Mouse (Mus musculus) intestine, embryonic 15.5 days (tissue): Measurements from ENCODE around the gene Tgfbr2. TPM values are rescaled to one million over a fixed set of nuclear protein-coding genes. Genes with fewer than 3 reads are reported as not detected.

ENCODE experiments used
- ATAC-seq: fragments of 200-750 bp; cut with Nextera tagmentation; 2 replicates; pipeline ENCODE4 v1.8.0; 2017; ENCODE audit warnings: moderate TSS enrichment, moderate library complexity
- H3K27ac ChIP-seq: fragments of 300-500 bp; sonication (generic); 2 replicates; pipeline ENCODE4 v1.5.1; 2015; ENCODE audit warnings: mild to moderate bottlenecking, inconsistent platforms
- H3K27me3 ChIP-seq: fragments of 300-500 bp; sonication (generic); replicated peaks from 2 replicates; pipeline ENCODE4 v1.6.1; 2015; ENCODE audit warnings: inconsistent platforms
- H3K36me3 ChIP-seq: fragments of 300-500 bp; sonication (generic); 2 replicates; pipeline ENCODE4 v1.6.1; 2015; ENCODE audit warnings: inconsistent platforms
- H3K4me1 ChIP-seq: fragments of 300-500 bp; sonication (generic); replicated peaks from 2 replicates; pipeline ENCODE4 v1.6.1; 2015; ENCODE audit warnings: inconsistent platforms
- H3K4me2 ChIP-seq: fragments of 300-500 bp; sonication (generic); replicated peaks from 2 replicates; pipeline ENCODE4 v1.6.1; 2015; ENCODE audit warnings: mild to moderate bottlenecking, inconsistent platforms
- H3K4me3 ChIP-seq: fragments of 300-500 bp; sonication (generic); replicated peaks from 2 replicates; pipeline ENCODE4 v1.5.1; 2015; ENCODE audit warnings: inconsistent platforms
- H3K9ac ChIP-seq: fragments of 300-500 bp; sonication (generic); 2 replicates; pipeline ENCODE4 v1.6.1; 2015; ENCODE audit warnings: inconsistent platforms
- H3K9me3 ChIP-seq: fragments of 300-500 bp; sonication (generic); 2 replicates; pipeline ENCODE4 v1.6.1; 2016; ENCODE audit warnings: inconsistent platforms
- WGBS: fragments of 180-500 bp; shearing (Covaris S2); methylation state at CpG from one replicate; pipeline ENCODE4 v1.1.7; 2015; 5-methylcytosine and 5-hydroxymethylcytosine counted together
- polyA plus RNA-seq: library from polyadenylated mRNA; unstranded; fragments of >200 nt; fragmentation: Nextera tagmentation; extraction: Ambion mirVana; gene quantifications from 2 replicates; pipeline ENCODE4 v1.2.1, GENCODE M21; 2015

Gene Tgfbr2
- 28.3 and 31.8 TPM in 2 replicates for polyA plus RNA-seq

GRCm38 (mm10) chr9:116174481-116175461, at the start of gene Tgfbr2:
TSS of gene Tgfbr2 (minus strand) at chr9:116175360.
- WGBS: under 1% methylated on average over 87 of the region's 90 CpGs
- peak; percentile 89 for ATAC-seq

GRCm38 (mm10) chr9:116223368-116223767, 48.2 kb upstream of the Tgfbr2 start:
- peak; percentile 83 for ATAC-seq
- peaks cover 7% of the 10 kb centered on the region for H3K4me1 ChIP-seq
- 52% methylated on average over 6 of the region's 6 CpGs for WGBS

More at GRCm38 (mm10) chr9:116174481-116175461, at the start of gene Tgfbr2:
- H3K27me3 ChIP-seq: no peaks in the 10 kb centered on the region
- peaks cover 22% of the 10 kb centered on the region for H3K4me1 ChIP-seq
- peak within 1 kb of the TSS; percentile 89 for H3K4me3 ChIP-seq
- peak within 1 kb of the TSS; percentile 97 for H3K9ac ChIP-seq
- H3K4me2 ChIP-seq: peak within 1 kb of the TSS; percentile 69
- H3K36me3 ChIP-seq: no peaks in the 10 kb centered on the region
- peak within 1 kb of the TSS; percentile 98 for H3K27ac ChIP-seq
- H3K9me3 ChIP-seq: no peaks in the 10 kb centered on the region

GRCm38 (mm10) chr9:116222643-116223042, 47.5 kb upstream of the Tgfbr2 start:
- peak; percentile 51; the same call in 1 of the 2 replicates for ATAC-seq
- Histone ChIP-seq H3K9ac (no peak overlapping the region), H3K4me2 (no peak overlapping the region), H3K36me3 (no peaks in the 10 kb centered on the region), H3K27ac (no peak overlapping the region), H3K4me3 (no peak overlapping the region), H3K4me1 (peaks cover 7% of the 10 kb centered on the region), H3K9me3 (no peaks in the 10 kb centered on the region), H3K27me3 (no peaks in the 10 kb centered on the region)
- WGBS: 76% methylated on average over 5 of the region's 5 CpGs

More at GRCm38 (mm10) chr9:116223368-116223767, 48.2 kb upstream of the Tgfbr2 start:
- no peaks in the 10 kb centered on the region for H3K27me3 ChIP-seq
- H3K27ac ChIP-seq: no peak overlapping the region
- no peak overlapping the region for H3K9ac ChIP-seq
- H3K9me3 ChIP-seq: no peaks in the 10 kb centered on the region
- no peak overlapping the region for H3K4me2 ChIP-seq
- no peak overlapping the region for H3K4me3 ChIP-seq
- no peaks in the 10 kb centered on the region for H3K36me3 ChIP-seq

DNA sequence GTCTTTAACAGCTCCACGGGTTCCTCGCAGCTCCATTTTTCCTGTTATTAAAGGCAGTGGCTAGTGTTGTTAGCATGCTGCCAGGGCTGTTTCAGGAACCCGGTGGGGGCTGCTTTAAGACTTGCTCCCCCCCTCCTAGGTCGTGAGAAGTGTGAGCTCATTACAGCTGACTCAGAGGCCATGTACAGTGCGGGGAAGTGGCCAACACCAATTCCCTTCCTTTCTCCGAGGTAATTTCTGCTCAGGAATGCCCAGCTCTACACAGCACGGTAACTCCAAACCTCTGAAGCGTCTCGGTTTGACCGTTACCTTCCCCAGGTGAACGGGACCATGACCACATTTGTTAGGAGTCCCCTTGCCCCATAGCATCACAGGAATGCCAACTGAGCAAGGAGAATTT, 46.8 kb upstream of the Tgfbr2 start:
- no peaks in the 10 kb centered on the region for H3K36me3 ChIP-seq
- 63% methylated on average over 11 of the region's 11 CpGs for WGBS
- peaks cover 7% of the 10 kb centered on the region for H3K4me1 ChIP-seq
- no peak overlapping the region for H3K4me2 ChIP-seq
- H3K27ac ChIP-seq: no peak overlapping the region
- ATAC-seq: no peak
- H3K27me3 ChIP-seq: no peaks in the 10 kb centered on the region
- no peaks in the 10 kb centered on the region for H3K9me3 ChIP-seq
- no peak overlapping the region for H3K9ac ChIP-seq
- H3K4me3 ChIP-seq: no peak overlapping the region

GRCm38 (mm10) chr9:116221565-116221964, 46.4 kb upstream of the Tgfbr2 start:
- no peaks in the 10 kb centered on the region for H3K27me3 ChIP-seq
- peaks cover 7% of the 10 kb centered on the region for H3K4me1 ChIP-seq
- H3K9me3 ChIP-seq: no peaks in the 10 kb centered on the region
- 83% methylated on average over 6 of the region's 6 CpGs for WGBS
- ATAC-seq: no peak
- H3K36me3 ChIP-seq: no peaks in the 10 kb centered on the region
- H3K4me2 ChIP-seq: no peak overlapping the region
- H3K27ac ChIP-seq: no peak overlapping the region
- H3K4me3 ChIP-seq: no peak overlapping the region
- no peak overlapping the region for H3K9ac ChIP-seq

GRCm38 (mm10) chr9:116220616-116221015, 45.5 kb upstream of the Tgfbr2 start:
- Histone ChIP-seq H3K9ac (no peak overlapping the region), H3K4me2 (no peak overlapping the region), H3K9me3 (no peaks in the 10 kb centered on the region), H3K27ac (no peak overlapping the region), H3K4me3 (no peak overlapping the region), H3K36me3 (no peaks in the 10 kb centered on the region), H3K4me1 (peaks cover 7% of the 10 kb centered on the region), H3K27me3 (no peaks in the 10 kb centered on the region)
- ATAC-seq: no peak
- 92% methylated on average over 6 of the region's 6 CpGs for WGBS

GRCm38 (mm10) chr9:116220159-116220515, 45.0 kb upstream of the Tgfbr2 start:
- H3K9me3 ChIP-seq: no peaks in the 10 kb centered on the region
- WGBS: 94% methylated on average over 4 of the region's 4 CpGs
- no peaks in the 10 kb centered on the region for H3K27me3 ChIP-seq
- no peak overlapping the region for H3K9ac ChIP-seq
- no peaks in the 10 kb centered on the region for H3K36me3 ChIP-seq
- no peak overlapping the region for H3K4me2 ChIP-seq
- H3K4me3 ChIP-seq: no peak overlapping the region
- H3K27ac ChIP-seq: no peak overlapping the region
- no peak for ATAC-seq
- H3K4me1 ChIP-seq: peaks cover 7% of the 10 kb centered on the region

DNA sequence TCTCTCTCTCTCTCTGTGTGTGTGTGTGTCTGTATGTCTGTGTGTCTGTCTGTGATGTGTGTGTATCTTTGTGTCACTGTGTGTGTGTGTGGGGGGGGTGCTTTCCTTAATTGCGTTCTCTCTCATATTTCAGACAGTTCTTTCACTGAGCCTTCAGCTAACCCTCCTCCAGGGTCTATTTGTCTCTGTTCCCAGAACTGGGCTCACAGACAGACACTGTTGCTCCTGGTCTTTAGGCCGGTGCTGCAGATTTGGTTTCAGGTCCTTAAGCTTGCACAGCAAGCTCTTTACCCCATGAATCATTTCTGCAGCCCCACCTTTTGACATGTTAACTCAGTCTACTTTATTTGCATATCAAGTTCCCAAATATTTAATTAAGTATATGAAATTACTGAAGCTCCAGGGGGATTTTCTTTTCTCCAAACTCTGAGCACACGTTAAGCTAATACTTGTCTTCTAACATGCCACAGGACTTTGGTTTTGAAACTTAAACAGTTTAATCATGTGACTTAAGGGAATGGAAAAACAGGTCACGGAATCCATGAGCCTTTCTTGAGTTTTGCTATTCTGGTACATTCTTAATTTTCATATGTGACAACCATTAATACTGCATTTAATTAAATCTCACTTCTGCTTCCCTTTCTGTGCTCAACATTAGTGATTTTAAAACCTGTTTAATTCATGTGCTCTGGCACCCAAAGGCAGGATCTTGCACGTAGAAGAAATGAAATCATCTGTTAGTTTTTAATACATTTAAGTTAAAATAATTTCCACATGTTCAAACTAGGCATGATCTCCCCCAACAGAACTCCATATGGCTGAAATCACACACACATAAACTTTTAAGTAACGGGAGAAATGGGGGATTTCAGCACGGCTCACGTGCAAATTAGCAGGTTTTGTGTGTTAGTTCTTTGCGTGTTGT, 44.3 kb upstream of the Tgfbr2 start:
- no peaks in the 10 kb centered on the region for H3K36me3 ChIP-seq
- ATAC-seq: no peak
- H3K4me1 ChIP-seq: peaks cover 7% of the 10 kb centered on the region
- no peaks in the 10 kb centered on the region for H3K9me3 ChIP-seq
- no peak overlapping the region for H3K9ac ChIP-seq
- 71% methylated on average over 9 of the region's 9 CpGs for WGBS
- no peaks in the 10 kb centered on the region for H3K27me3 ChIP-seq
- 0 out of 2 replicates have a peak overlapping the region, but pooled peaks have one; percentile 0 for H3K27ac ChIP-seq
- no peak overlapping the region for H3K4me2 ChIP-seq
- H3K4me3 ChIP-seq: no peak overlapping the region

- 0 out of 2 replicates have a peak, but pooled peaks have one; percentile 32 for ATAC-seq
- peak overlapping the region; percentile 0; the same call in 1 of the 2 replicates for H3K27ac ChIP-seq
- 43% methylated on average over 4 of the region's 4 CpGs for whole genome bisulfite sequencing
These were observed 43.6 kb upstream of the Tgfbr2 start for GRCm38 (mm10) chr9:116218780-116219179.

DNA sequence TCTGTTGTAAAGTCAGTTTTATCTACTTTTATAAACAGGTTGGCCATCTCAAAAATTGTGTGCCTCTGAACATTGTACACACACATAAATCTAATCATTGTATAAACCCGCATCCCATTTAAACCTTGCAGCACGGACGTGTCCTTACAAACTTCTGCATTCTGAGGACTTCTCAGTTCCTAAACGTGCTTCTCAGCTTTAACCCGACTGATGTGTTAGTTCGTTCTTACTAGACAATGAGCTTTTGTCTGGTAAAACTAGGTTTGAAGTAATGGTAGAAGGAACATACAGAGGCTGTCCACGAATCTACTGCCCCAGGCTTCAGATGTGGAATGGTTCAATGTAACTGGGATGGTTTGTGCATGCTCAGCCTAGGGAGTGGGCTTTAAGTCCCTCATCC, 41.9 kb upstream of the Tgfbr2 start:
- no peak for ATAC-seq
- 78% methylated on average over 7 of the region's 7 CpGs for WGBS
- Histone ChIP-seq H3K4me1 (peaks cover 7% of the 10 kb centered on the region), H3K27ac (no peak overlapping the region), H3K9ac (no peak overlapping the region), H3K4me2 (no peak overlapping the region), H3K9me3 (no peaks in the 10 kb centered on the region), H3K36me3 (no peaks in the 10 kb centered on the region), H3K27me3 (no peaks in the 10 kb centered on the region), H3K4me3 (no peak overlapping the region)

More at GRCm38 (mm10) chr9:116218780-116219179, 43.6 kb upstream of the Tgfbr2 start:
- no peaks in the 10 kb centered on the region for H3K27me3 ChIP-seq
- H3K4me2 ChIP-seq: no peak overlapping the region
- H3K36me3 ChIP-seq: no peaks in the 10 kb centered on the region
- no peak overlapping the region for H3K4me3 ChIP-seq
- no peak overlapping the region for H3K9ac ChIP-seq
- H3K4me1 ChIP-seq: peaks cover 7% of the 10 kb centered on the region
- H3K9me3 ChIP-seq: no peaks in the 10 kb centered on the region

GRCm38 (mm10) chr9:116216677-116217076, 41.5 kb upstream of the Tgfbr2 start:
- Histone ChIP-seq H3K4me2 (no peak overlapping the region), H3K36me3 (no peaks in the 10 kb centered on the region), H3K4me3 (no peak overlapping the region), H3K4me1 (peaks cover 7% of the 10 kb centered on the region), H3K9me3 (no peaks in the 10 kb centered on the region), H3K27ac (no peak overlapping the region), H3K27me3 (no peaks in the 10 kb centered on the region), H3K9ac (no peak overlapping the region)
- WGBS: 80% methylated on average over 10 of the region's 10 CpGs
- ATAC-seq: no peak

- Histone ChIP-seq H3K36me3 (no peaks in the 10 kb centered on the region), H3K4me2 (no peak overlapping the region), H3K4me1 (peaks cover 7% of the 10 kb centered on the region), H3K27ac (no peak overlapping the region), H3K9ac (no peak overlapping the region), H3K4me3 (no peak overlapping the region), H3K27me3 (no peaks in the 10 kb centered on the region), H3K9me3 (no peaks in the 10 kb centered on the region)
- WGBS: 81% methylated on average over 6 of the region's 6 CpGs
- ATAC-seq: no peak
These were observed 39.1 kb upstream of the Tgfbr2 start for GRCm38 (mm10) chr9:116214296-116214695.
